Mouse (Mus musculus) ovary, adult 10 weeks (tissue): Measurements from ENCODE around the gene Zfp566. TPM values are rescaled to one million over a fixed set of nuclear protein-coding genes. Genes with fewer than 3 reads are reported as not detected.

Source experiments
- polyA plus RNA-seq: library from polyadenylated mRNA; stranded (reverse); fragments of 350-450 nt; fragmentation: Illumina TruSeq; extraction: RNeasy Lipid Tissue Mini Kit (QIAGEN cat#74804); gene quantifications from one replicate; pipeline ENCODE4 v1.2.3, GENCODE M21; 2014

Zfp566 gene
- 6.8 TPM for polyA plus RNA-seq

GRCm38 (mm10) chr7:30090092-30090969 lies at the start of gene Zfp566, which contains the start of gene Gm26920:
Zfp566 (minus strand) TSS chr7:30090527.
Gm26920 (minus strand) TSS chr7:30090410.

GRCm38 (mm10) chr7:30121308-30122187 lies 31.2 kb upstream of the Zfp566 start, which contains the start of gene Zfp382:
Zfp382 (plus strand) TSS chr7:30121942.

GRCm38 (mm10) chr7:30094646-30095429 lies 4.5 kb upstream of the Zfp566 start, which contains the start of gene Zfp260:
Zfp260 (plus strand) TSS chr7:30094777.

GRCm38 (mm10) chr7:30072146-30073028 lies 17.9 kb downstream of the Zfp566 start, which contains the start of gene Zfp82:
Zfp82 (minus strand) TSS chr7:30072900.

GRCm38 (mm10) chr7:30050882-30051548 lies 39.3 kb downstream of the Zfp566 start, which contains the start of gene Zfp14:
Zfp14 (minus strand) TSS chr7:30051380.

Other genes with a start within 250 kb of the Zfp566 start
- gene Zfp940, start 236.9 kb downstream of the Zfp566 start, polyA plus RNA-seq: 7.5 TPM
- gene Zfp420, start 230.5 kb downstream of the Zfp566 start, polyA plus RNA-seq: 26.2 TPM
- gene Zfp27, start 184.0 kb downstream of the Zfp566 start, polyA plus RNA-seq: 7.4 TPM
- 32.3 TPM for gene Zfp383, start 182.3 kb downstream of the Zfp566 start, polyA plus RNA-seq
- 25.3 TPM for gene Zfp74, start 136.4 kb downstream of the Zfp566 start, polyA plus RNA-seq
- 11.6 TPM for gene Zfp568, start 106.6 kb downstream of the Zfp566 start, polyA plus RNA-seq
- 8.8 TPM for gene Zfp14, start 39.1 kb downstream of the Zfp566 start, polyA plus RNA-seq
- gene Zfp82, start 17.6 kb downstream of the Zfp566 start, polyA plus RNA-seq: 5.9 TPM
- not detected for gene Gm26920, start 117 bp downstream of the Zfp566 start, polyA plus RNA-seq
- gene Zfp260, start 4.2 kb upstream of the Zfp566 start, polyA plus RNA-seq: 289 TPM
- 8.0 TPM for gene Zfp382, start 31.4 kb upstream of the Zfp566 start, polyA plus RNA-seq
- 76.2 TPM for gene Zfp146, start 79.2 kb upstream of the Zfp566 start, polyA plus RNA-seq
- gene Cox7a1, start 93.6 kb upstream of the Zfp566 start, polyA plus RNA-seq: not detected
- gene Capns1, start 108.3 kb upstream of the Zfp566 start, polyA plus RNA-seq: 65.4 TPM
- 1.7 TPM for gene Polr2i, start 141.4 kb upstream of the Zfp566 start, polyA plus RNA-seq
- 6.8 TPM for gene Tbcb, start 141.7 kb upstream of the Zfp566 start, polyA plus RNA-seq
- not detected for gene Ovol3, start 145.2 kb upstream of the Zfp566 start, polyA plus RNA-seq
- gene Thap8, start 189.6 kb upstream of the Zfp566 start, polyA plus RNA-seq: not detected
- gene Wdr62, start 189.9 kb upstream of the Zfp566 start, polyA plus RNA-seq: 0.20 TPM
- 20.6 TPM for gene Clip3, start 201.2 kb upstream of the Zfp566 start, polyA plus RNA-seq
- 3.1 TPM for gene Alkbh6, start 218.2 kb upstream of the Zfp566 start, polyA plus RNA-seq
- gene Syne4, start 224.3 kb upstream of the Zfp566 start, polyA plus RNA-seq: 1.7 TPM
- gene E130208F15Rik, start 231.2 kb upstream of the Zfp566 start, polyA plus RNA-seq: 0.51 TPM
- 1.3 TPM for gene Sdhaf1, start 233.4 kb upstream of the Zfp566 start, polyA plus RNA-seq